Mouse (Mus musculus) heart, adult 8-10 months (tissue): ENCODE results near the gene Adad2. TPM values are rescaled to one million over a fixed set of nuclear protein-coding genes. Genes with fewer than 3 reads are reported as not detected.

Experiments used
- DNase-seq: peaks from one replicate; pipeline ENCODE4 v3.0.0; 2022; ENCODE audit warnings: low spot score
- total RNA-seq, 4 experiments: library from RNA; stranded (reverse); gene quantifications; 2 replicates each; pipeline ENCODE4 v1.2.4; 2022

The Adad2 gene
- total RNA-seq, 4 experiments from 2014 or later, result not detected

DNA sequence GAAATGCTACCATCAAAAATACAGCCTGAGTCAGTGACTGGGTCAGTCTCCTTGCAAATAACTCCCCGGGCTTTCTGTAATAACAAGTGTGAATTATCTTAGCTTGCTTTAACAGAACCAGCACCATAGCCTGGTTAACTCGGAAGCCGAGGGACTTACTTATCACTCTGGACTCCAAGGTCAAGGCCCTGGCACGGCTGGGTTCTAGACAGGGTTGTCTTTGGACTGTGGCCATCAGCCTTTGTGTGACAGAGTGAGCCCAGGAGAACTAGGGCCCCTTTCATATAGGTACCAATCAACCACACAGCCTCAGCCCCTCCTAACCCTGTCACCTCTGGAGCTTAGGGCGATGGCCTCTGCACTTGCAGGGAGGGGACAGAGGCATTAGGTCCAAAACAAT is 28.5 kb downstream of the Adad2 start:
- no peak for DNase-seq

GRCm38 (mm10) chr8:119642960-119643359 is 30.4 kb downstream of the Adad2 start:
- DNase-seq, result no peak

- DNase-seq, result no peak
These were observed 31.9 kb downstream of the Adad2 start for GRCm38 (mm10) chr8:119644429-119644960.

- no peak for DNase-seq
These were observed 32.5 kb downstream of the Adad2 start for GRCm38 (mm10) chr8:119644981-119645597.

- no peak for DNase-seq
These were observed 33.6 kb downstream of the Adad2 start for GRCm38 (mm10) chr8:119646197-119646596.

- DNase-seq, result no peak
These were observed 34.3 kb downstream of the Adad2 start for GRCm38 (mm10) chr8:119646846-119647245.

DNA sequence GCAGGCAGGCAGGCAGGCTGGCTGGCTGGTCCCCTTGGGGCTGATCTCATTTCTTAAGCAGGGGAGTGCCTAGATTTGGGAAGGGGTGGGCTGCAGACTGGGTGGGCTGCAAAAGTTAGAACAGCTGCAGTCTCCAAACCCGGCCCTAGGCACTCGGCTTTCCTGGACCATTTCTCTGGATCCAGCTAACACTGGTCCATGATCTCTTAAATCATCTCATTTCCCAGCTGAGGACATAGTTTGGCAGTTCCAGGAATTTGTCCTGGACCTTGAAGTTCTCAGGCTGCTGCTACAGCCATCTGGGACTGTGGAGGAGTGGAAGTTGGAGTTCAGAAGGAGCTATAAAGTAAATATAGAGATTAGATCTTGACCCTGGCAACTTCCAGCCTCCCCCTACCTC is 38.8 kb downstream of the Adad2 start:
- DNase-seq, result no peak

DNA sequence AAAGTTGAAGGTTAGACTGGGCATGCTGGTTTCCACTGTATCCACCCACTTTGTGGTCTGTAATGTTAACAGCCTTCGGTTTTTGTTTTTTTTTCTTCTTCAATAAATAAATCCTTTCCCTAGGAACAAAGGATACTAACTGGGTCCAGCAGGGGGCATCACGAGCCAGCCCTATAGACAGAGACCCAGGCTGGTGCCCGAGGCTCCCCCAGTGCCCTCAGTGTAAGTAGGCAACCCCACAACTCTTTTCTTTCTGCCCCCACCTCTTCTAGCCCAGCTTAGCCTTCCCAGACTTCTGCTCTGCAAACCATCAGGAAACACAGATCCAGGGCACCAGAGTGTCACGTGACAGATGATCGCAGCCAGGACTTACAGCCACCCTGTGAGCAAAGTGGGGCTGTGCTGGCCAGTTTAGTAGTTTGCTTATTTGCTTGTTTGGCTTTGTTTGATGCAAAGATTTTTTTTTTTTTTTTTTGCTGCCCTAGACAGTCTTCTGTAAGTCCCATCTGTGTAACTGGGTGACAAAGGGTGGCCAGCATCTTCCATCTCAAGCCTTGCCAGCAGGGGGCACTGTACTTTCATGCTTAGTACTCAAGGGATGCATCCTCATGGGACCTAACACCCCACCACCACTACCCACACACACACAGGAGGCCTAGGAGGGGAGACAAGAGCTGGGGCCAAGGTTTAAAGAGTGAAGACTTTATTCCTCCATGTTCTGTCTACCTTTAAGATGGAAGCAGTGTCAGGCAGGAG is 44.3 kb downstream of the Adad2 start:
- DNase-seq, result no peak

DNA sequence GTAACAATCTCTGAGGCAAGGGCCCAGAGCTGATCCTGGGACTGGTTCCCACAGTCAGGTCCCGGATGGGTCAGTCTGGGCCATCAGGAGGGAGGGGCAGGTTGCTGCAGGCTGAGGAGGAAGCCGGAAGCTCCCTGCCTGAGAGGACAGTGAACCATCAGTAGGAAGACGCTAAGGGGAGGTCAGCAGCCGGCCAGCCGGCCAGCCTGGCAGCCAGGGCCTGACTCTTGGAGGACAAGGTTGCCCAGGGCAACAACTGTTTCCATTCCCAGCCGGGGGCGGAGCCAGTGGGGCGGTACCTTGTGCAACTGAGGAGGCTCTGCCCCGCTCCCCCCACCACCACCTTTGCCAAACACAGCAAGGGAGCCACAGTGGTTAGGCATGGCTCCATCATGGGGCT is 48.5 kb downstream of the Adad2 start:
- DNase-seq, result peak; percentile 66

- no peak for DNase-seq
These were observed 49.3 kb downstream of the Adad2 start for GRCm38 (mm10) chr8:119661892-119662291.

GRCm38 (mm10) chr8:119663440-119663839 is 50.9 kb downstream of the Adad2 start:
- DNase-seq, result no peak

GRCm38 (mm10) chr8:119665270-119665669 is 52.7 kb downstream of the Adad2 start:
- peak; percentile 24 for DNase-seq

Other genes with a start within 250 kb of the Adad2 start
- gene Mlycd, start 217.9 kb upstream of the Adad2 start, total RNA-seq, result 100 to 1,000 TPM; 102 to 129 (median 123) TPM
- 1 to 10 TPM; 3.4 to 7.6 (median 5.8) TPM for gene Osgin1, start 178.6 kb upstream of the Adad2 start, total RNA-seq
- gene Necab2, start 166.0 kb upstream of the Adad2 start, total RNA-seq, result not detected
- gene Slc38a8, start 111.0 kb upstream of the Adad2 start, total RNA-seq, result not detected
- gene Mbtps1, start 54.0 kb upstream of the Adad2 start, total RNA-seq, result 10 to 100 TPM; 31.1 to 34.9 (median 33.1) TPM
- 10 to 100 TPM; 18.4 to 22.3 (median 19.8) TPM for gene Hsdl1, start 37.6 kb upstream of the Adad2 start, total RNA-seq
- not detected for gene Dnaaf1, start 37.5 kb upstream of the Adad2 start, total RNA-seq
- gene Taf1c, start 7.5 kb upstream of the Adad2 start, total RNA-seq, result 1 to 10 TPM; 3.4 to 4.4 (median 4.0) TPM
- gene Kcng4, start 22.9 kb downstream of the Adad2 start, total RNA-seq, result under 1 TPM in 2 of 4 experiments, not detected in 2; 0.09 to 0.12 TPM
- 10 to 100 TPM; 22.2 to 32.4 (median 25.2) TPM for gene Wfdc1, start 53.6 kb downstream of the Adad2 start, total RNA-seq
- gene Atp2c2, start 87.3 kb downstream of the Adad2 start, total RNA-seq, result under 1 TPM in 1 of 4 experiments, not detected in 3; 0.11 TPM
- gene Tldc1, start 165.7 kb downstream of the Adad2 start, total RNA-seq, result 10 to 100 TPM; 11.3 to 14.3 (median 12.1) TPM
- 10 to 100 TPM in 3 of 4 experiments, 1 to 10 TPM in 1; 9.6 to 26.9 (median 11.3) TPM for gene Cotl1, start 227.8 kb downstream of the Adad2 start, total RNA-seq
- gene Klhl36, start 249.5 kb downstream of the Adad2 start, total RNA-seq, result 1 to 10 TPM; 2.8 to 3.1 (median 2.9) TPM